Mouse (Mus musculus) T-helper 1 cell (primary cell): ENCODE measurements around the gene E2f8.

Source experiments
- in situ Hi-C: fragments of 300-600 bp; cut with MboI, MseI; formaldehyde crosslinking; loops from one replicate; pipeline ENCODE4 v1.15.1; 2025; ENCODE audit warnings: high pct_unique_total_duplicates

E2f8 gene

GRCm38 (mm10) chr7:48823621-48824020 is 57.8 kb downstream of the E2f8 start:
- in situ Hi-C loops: no loop called here

GRCm38 (mm10) chr7:48821654-48822053 is 59.7 kb downstream of the E2f8 start:
- in situ Hi-C loops: no loop called here
